In genomic region chr11:6323348-6323747, GRCm38 (mm10) we compare ENCODE assay signal across 25 mouse cellular contexts.
"Had no signal": no experiment of that assay in that cellular context is flagged by ENCODE, and none has a peak within 500 bp of the region (broad histone marks: within the 10 kb centered on the region; RNA-seq: fewer than 3 reads in every experiment).

No protein-coding gene starts in this region.

- H3K27ac ChIP-seq: heart, embryonic 13.5 days; hindbrain, embryonic 13.5 days; hindbrain, embryonic 15.5 days; hindbrain, postnatal 0 days; kidney, embryonic 15.5 days; kidney, postnatal 0 days; limb, embryonic 13.5 days; limb, embryonic 15.5 days; liver, embryonic 12.5 days; liver, embryonic 14.5 days had no signal

- H3K4me1 ChIP-seq: hindbrain, embryonic 13.5 days; hindbrain, embryonic 15.5 days; kidney, embryonic 15.5 days; limb, embryonic 13.5 days; limb, embryonic 15.5 days had no signal

- H3K9me3 ChIP-seq: heart, embryonic 13.5 days; hindbrain, embryonic 13.5 days; hindbrain, embryonic 15.5 days; kidney, embryonic 15.5 days; limb, embryonic 13.5 days; limb, embryonic 15.5 days; liver, embryonic 12.5 days had no signal

- H3K4me2 ChIP-seq: heart, embryonic 11.5 days; heart, embryonic 13.5 days; hindbrain, embryonic 13.5 days; hindbrain, embryonic 15.5 days; kidney, embryonic 15.5 days; limb, embryonic 13.5 days; limb, embryonic 15.5 days; liver, embryonic 12.5 days had no signal

- H3K27me3 ChIP-seq: heart, embryonic 13.5 days; hindbrain, embryonic 13.5 days; hindbrain, embryonic 15.5 days; kidney, embryonic 15.5 days; limb, embryonic 13.5 days; limb, embryonic 15.5 days; liver, embryonic 12.5 days had no signal

- H3K9ac ChIP-seq: heart, embryonic 13.5 days; hindbrain, embryonic 13.5 days; hindbrain, embryonic 15.5 days; kidney, embryonic 15.5 days; limb, embryonic 13.5 days; limb, embryonic 15.5 days; liver, embryonic 12.5 days; liver, embryonic 14.5 days had no signal

- ATAC-seq: hindbrain, postnatal 0 days; intestine, embryonic 16.5 days; liver, embryonic 12.5 days had no signal

- H3K4me3 ChIP-seq: heart, embryonic 13.5 days; hindbrain, embryonic 13.5 days; hindbrain, embryonic 15.5 days; kidney, embryonic 15.5 days; limb, embryonic 13.5 days; limb, embryonic 15.5 days; liver, embryonic 12.5 days had no signal

- DNase-seq: gastrocnemius, postnatal 10 days; gastrocnemius, postnatal 36 days; heart, adult 18-20 months; heart, postnatal 14 days; heart, postnatal 36 days; kidney, adult 11 months; kidney, adult 2 months; kidney, adult 9 months; kidney, postnatal 14 days; kidney, postnatal 36 days; layer of hippocampus, adult 9-11 months; layer of hippocampus, postnatal 36 days; left cerebral cortex, postnatal 4 days had no signal
